Mouse (Mus musculus): Measurements from ENCODE around the gene Gucy2g.

The Gucy2g gene

DNA sequence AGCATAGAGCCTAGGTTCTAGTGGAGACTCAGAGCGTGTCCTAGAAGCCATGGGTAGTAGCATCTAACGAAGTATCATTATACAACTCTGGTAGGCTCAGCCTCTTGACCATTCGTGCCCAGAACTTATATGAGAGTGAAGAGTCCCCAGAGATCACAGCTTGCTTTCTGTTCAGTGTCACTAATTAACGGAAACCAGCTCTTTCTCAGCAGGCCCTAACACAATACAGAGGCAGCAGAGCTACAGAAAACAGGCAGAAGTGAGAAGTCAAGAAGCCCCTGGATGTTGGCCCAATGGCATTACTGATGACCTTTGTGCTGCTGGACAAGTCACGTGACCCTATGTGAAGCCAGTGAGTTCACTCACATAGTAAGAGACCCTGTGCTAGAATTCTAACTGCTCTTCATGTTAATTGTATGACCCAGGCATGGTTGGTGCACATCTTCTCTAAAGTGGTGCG is at the start of gene Gucy2g:
Gene Gucy2g (minus strand): TSS at position 51 of the 460 bp plus-strand sequence.
- DNase-seq (ENCODE audit: low read depth, low spot score): no peak

DNA sequence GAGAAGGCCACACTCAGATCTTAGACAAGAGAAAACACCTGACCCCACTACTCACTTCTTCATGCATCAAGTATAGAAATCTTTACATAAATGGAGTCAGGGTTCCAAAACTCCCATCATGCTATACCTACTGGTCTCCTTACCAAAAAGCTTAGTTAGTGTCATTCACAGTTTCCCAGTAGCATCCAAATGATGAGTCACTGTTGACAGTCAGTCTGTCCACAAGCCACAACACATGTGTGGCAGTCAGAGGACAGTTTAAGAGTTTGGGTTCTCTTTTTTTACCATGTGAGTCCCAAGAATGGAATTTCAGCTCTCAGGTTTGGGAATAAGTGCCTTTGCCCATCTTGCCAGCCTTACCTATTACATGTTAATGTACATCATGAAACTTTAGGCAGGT is 47.9 kb upstream of the Gucy2g start:
- no peak for DNase-seq (ENCODE audit: low read depth, low spot score)

DNA sequence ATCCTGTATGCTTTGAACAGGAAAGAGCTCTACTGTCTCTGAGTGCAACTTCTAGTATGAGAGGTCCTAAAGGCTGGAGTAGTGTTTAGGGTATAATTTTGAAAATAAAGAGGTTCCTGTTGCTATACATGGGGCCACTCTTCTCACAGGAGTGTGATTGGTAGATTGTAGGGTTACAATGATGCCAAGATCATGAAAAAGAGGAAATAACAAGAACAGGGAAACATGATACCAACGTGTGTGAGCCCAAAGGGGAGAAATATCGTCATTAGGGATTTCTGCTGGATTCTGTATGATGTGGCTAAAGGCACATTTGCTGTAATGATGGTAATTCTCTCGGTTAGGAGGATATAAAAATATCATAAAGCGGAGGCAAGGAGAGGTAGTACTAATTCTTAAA is 45.0 kb upstream of the Gucy2g start:
- no peak for DNase-seq (ENCODE audit: low read depth, low spot score)

DNA sequence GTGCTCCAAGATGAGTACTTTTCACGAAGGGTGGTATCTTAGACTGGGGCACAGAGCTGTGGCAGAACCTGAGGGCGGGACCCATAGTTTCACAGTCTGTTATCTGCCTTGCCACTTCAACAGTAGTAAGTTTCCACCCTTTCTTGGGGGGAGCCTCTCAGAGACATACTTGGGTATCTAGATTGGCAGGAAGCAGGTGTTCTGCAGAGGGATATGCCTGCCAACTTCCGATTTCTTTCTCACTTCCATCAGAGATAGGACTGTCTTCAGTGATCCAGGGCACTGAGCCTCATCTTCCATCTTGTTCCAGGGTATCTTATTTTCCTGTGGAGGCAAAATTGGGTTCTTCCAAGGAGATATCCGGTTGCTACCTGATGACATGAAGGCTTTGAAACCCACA is 43.1 kb upstream of the Gucy2g start:
- DNase-seq (ENCODE audit: low read depth, low spot score): no peak

DNA sequence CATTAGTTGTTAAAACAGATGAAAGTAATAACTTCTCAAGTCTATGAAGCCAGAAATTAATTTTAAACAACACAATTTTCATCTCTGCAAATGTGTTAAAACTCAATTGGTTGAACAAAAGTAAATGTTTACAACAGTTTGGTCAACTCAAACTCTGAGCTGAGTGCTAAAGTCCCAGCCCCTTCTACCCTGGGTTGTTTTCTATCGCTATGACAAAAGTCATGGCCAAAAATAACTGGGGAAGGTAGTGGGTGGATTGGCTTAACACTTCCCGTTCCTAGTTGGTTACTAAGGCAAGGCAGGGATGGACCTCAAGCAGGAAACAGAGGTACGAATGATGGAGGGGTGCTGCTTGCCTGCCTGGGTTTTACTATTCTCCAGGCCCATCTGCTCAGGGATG is 35.7 kb upstream of the Gucy2g start:
- DNase-seq (ENCODE audit: low read depth, low spot score): no peak

DNA sequence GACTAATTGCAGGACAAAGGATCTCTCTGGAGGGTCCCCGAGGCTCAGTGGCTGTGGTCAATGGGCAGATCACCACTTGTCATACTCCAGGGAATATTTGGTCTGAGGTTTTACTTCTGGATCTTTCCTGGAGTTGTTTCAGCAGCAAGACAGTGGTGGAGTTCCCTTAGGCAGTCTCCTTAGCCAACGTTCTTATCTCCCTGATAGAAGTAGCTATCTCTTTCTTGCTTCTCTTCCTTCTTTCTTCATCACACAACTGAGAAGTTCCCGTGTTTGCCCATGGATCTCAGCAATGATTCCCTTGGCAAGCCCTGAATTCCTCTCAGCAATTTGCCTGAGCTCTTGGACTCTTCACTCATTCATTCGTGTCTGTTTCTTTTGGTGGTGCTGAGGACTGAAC is 35.1 kb upstream of the Gucy2g start:
- DNase-seq (ENCODE audit: low read depth, low spot score): no peak

DNA sequence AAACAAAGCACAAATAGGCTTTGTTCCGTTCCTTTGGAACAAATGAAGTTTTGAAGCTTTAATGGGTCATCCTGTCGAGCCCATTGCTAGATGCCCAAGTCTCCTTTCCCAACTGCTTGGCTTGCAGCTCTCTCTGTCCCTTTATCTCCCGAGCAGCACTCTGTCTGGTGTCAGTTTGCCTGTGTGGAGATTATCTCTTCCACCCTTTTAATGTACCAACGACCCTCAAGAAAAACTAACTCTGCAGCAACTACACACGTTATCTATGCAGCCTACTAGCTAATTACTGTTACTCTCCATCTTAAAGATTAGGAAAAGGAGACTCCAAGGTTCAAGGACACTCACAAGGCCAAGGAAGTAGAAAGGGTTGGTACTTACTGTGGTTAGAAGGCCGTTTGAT is 32.3 kb upstream of the Gucy2g start:
- no peak for DNase-seq (ENCODE audit: low read depth, low spot score)

DNA sequence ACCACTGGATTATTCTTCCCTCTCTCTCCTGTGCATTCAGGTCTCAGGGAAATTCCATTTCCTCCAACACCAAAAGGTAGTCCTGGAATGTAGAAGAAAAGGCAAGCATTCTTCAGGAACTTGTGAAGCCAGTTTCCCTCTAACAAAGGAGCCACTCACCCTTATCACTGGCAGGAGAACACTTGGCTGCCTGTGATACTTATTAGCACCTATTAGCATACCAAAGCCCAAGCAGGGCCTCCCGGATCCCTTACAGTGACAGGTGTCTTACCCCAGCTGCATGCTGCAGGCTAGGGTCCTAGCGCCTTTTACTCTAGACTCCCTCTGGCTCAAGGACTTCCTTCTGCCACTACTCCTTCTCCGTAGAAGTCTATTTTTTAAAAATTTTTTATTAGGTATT is 30.4 kb upstream of the Gucy2g start:
- DNase-seq (ENCODE audit: low read depth, low spot score): no peak

DNA sequence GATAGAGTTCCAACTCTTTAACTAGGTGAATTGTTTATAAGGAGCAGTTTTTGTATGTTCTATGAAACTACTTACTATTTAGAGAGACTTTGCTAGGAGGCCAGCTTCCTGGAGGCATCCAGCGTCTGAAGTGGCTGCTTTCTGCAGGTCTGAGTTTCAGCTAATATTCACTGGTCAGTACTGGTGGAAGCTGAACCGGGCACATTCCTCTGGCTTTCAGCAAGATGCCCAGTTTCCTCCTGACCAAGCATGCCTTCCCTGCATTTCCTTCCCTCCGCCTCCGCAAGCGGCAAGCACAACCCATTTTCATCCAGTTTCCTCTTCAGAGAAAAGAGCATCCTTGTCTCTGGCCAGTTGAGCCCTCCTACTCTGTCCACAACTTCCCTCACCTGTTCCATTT is 28.0 kb upstream of the Gucy2g start:
- no peak for DNase-seq (ENCODE audit: low read depth, low spot score)

DNA sequence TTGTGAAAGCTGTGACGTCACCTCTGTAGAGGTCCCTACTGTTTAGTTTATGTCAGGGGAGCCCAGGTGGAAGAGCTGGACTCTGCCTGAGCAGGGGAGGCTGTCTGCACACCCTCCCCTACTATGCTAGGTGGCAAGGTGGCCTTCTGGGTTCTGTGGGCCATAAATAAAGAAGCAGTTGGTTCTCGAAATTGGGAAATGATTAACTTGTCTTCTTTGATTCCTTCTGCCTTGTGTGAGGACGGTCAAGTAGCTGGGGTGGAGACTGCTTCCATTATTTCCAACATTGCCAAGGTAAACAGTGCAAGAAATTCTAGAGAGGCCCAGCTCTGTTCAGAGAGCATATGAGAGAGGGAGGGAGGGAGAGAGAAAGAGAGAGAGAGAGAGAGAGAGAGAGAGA is 27.1 kb upstream of the Gucy2g start:
- DNase-seq (ENCODE audit: low read depth, low spot score): no peak

DNA sequence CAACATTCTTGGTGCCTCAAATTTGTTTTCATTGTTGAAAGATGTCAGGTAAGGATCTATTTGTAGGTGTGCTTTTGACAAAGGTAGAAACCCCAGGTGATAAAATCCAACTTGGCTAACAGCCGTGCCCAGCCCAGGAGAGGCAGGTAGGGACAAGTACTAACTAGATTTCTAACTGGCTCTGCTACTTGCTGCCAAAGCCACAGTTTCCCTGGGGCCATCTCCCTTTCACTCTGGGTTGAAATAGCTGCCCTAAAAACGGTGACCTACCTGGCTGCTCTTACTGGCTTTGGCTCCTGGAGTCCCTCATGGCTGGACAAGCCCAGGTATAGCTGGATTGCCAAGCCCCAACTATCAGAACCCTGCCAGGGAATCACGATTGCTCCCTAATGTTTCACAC is 25.8 kb upstream of the Gucy2g start:
- no peak for DNase-seq (ENCODE audit: low read depth, low spot score)

DNA sequence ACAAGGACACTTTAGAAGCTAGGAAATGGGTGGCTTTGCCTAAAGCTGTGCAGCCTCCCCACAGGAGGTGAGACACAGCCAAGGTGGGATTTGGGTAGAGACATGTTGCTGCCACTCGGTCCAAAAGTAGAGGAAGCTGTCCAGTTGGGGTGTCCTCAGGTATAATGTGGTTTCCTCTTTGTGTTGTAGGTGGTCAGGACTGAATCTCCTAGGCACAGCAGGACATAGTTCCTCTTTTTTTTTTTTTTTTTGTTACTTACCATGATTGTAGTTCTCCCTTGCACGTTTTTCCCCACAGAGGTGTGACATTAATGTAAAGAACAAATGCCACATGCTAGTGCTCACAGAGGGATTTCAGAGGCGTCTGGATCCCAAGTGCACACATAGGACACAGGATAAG is 24.2 kb upstream of the Gucy2g start:
- peak; percentile 71 for DNase-seq (ENCODE audit: low read depth, low spot score)

DNA sequence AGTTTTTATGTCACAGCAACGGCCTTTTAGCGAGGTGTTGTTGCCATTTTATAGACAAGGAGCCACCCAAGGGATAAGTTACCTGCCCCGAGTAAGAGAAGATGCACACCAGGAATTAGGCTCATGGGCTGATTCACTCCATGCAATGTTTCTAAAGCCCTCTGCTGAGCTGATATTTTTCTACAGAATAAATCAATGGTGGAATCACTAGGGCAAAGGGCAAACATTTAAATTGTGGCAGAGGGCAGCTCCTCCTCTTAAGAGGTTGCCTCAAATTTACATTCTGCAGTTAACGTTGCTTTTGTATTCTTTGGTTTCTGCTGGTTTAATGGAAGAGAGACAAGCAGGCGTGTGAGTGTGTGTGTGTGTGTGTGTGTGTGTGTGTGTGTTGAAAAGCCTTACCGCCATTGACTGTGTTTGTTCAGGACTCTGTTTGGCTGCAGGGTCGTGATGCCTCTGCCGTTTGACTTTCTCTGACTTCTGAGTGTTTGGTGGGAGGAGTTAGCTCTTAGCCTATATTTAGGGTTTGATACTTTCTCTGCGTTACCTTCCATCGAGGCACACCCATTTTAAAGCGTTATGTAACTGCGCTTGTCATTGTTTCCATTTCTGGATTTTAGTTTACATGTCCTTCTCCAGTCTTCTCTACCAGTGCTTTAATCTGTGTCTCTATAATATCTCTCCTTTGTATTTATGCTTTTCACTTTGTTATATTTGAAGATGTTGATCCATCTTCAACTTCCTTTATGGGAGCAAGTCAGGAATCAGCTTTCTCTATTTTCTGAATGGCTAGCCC is 19.6 kb upstream of the Gucy2g start:
- DNase-seq (ENCODE audit: low read depth, low spot score): no peak

DNA sequence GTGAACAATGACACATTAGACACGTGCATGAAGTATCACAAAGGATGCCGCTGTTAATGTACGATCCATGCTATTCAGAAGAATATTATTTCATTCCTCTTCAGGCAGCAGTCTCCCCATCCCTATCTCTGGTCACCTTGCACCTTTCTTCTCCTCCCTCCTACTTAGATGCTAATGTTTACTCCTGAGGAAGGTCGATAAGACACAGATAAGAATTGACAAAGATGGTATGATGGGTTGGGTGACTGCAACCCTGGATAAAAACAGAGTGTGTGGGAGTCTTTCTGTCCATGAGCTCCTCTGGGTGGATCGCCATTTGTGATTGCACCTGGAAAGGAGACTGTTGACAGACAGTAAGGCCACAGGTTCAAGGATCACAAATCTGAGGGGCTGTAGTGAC is 17.5 kb upstream of the Gucy2g start:
- no peak for DNase-seq (ENCODE audit: low read depth, low spot score)

DNA sequence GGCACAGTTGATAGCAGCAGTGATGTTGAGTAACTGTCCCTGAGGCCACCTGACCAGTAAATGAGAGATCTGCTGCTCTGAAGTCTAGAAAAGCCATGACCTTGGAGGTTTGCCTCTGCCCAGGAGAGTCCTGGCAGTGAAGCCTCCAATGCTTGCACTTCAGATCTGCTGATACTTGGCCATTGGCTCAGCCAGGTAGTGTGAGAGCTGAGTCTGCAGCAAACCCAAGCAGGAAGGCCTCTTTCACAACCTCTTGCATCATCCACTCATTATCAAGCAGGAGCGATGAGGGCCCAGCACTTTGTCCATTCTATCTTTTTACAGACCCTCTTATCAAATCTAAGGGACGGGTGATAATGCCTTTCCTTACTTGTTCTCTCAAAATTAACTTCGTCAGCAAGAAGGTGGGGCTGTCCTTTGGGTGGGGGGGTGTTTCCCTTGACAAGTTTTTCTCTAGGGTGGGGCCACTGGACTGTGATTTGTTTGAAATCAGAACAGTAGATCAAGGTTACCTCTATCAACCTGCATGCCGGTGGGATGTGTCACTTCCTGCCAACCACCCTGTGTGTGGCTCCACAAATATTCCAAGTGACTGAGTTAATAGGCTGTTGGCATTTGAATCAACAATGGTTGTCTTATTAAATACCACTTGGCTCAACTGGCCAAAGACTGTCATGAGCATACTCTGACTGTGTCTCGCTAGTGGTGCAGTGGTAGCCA is 16.8 kb upstream of the Gucy2g start:
- DNase-seq (ENCODE audit: low read depth, low spot score): no peak

DNA sequence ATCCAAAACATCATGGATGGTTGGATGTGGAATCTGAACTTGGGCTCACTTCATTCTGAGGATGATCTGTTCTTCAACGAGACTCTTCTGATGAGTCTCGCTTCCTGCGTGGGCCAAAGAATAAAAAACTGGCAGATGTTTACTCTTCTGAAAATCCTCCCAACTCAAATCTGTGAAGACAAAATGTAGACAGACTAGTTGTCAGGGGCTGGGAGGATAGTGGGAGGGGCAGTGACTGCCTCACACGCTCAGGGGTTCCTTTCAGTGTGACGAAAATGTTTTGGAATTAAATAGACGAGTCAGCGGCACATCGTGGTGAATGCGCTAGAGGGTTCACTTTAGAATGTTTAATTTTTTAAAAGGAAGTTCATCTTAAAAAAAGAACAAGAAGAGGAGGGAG is 15.1 kb upstream of the Gucy2g start:
- no peak for DNase-seq (ENCODE audit: low read depth, low spot score)

DNA sequence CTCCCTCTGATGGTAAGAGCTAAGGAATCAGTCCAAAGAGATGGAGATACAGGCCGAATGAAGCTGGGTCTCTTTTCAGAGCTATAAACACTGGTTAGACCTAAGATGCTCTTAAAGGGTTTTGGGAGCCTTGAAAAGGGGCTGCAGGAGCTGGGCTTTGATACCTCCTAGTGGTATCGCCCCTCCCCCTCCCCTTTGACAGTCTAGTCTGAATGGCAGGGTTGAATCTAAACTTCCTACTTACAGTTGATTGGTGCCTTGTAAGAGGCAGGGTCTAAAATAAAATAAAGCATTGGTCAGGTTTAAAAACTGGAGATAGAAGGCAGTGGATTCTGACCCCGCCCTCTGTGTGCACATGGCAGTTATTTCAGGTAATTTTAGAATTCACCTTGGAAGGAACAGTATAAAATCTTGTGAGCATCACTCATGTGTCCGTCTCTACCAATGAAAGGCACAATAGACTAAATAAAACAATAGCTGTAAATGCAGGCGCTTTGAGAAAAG is 13.5 kb upstream of the Gucy2g start:
- peak; percentile 94 for DNase-seq (ENCODE audit: low read depth, low spot score)

DNA sequence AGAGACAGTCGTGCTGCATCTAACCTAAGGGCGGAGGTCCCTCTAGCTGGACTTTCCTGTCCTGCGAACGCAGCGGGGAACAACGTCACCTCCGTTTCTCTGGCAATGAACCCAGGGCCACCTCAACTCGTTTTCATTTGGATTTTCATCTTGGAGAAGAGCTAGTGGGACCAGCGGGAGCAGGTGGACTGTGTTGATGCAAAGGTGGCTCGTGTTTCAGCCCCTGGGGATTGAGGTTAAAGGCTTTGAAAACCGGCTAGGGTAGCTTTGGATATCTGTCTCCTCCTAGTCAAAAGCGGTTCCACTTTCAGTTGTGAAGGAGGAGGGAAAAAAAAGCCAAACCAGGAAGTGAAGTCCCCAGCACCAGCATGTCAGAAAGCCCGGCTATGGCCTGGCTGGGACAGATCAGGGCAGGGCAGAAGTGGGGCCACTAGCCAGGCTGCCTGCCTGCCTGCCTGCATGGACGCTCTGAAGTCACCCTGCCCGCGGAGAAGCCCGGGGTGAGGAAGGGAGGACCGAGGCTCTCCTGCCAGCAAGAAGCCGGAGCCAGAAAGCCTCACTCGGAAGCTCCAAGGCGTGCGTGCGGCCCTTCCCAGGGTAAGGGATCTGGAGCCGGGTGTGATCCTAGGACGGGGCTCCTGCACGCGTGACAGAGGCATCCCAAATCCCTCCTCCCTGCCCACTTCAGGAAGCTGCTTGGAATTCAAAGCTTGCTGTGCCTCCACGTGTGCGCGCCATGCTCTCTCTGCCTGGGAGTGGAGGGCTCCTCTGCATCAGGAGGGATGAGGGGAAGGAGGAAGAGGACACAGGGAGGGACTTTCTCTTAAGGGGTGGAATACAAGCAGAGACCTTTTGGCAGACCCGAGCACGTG is 12.8 kb upstream of the Gucy2g start:
- peak; percentile 90 for DNase-seq (ENCODE audit: low read depth, low spot score)

DNA sequence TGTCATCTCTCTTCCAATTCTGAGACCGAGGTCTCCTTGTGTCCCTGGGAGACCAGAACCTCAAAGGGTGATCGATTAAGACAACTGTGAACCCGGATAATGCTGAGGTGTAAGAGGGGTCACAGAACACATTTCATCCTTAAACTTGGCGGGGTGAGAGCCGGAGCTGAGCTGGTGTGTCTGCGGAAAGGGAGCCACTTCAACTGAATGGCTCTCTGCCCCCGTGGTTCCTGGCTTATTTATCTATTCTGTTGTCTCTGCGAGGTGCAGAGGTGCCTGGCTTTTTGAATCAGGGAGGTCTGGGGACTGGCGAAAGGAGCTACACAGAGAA is 12.2 kb upstream of the Gucy2g start:
- DNase-seq (ENCODE audit: low read depth, low spot score): no peak

DNA sequence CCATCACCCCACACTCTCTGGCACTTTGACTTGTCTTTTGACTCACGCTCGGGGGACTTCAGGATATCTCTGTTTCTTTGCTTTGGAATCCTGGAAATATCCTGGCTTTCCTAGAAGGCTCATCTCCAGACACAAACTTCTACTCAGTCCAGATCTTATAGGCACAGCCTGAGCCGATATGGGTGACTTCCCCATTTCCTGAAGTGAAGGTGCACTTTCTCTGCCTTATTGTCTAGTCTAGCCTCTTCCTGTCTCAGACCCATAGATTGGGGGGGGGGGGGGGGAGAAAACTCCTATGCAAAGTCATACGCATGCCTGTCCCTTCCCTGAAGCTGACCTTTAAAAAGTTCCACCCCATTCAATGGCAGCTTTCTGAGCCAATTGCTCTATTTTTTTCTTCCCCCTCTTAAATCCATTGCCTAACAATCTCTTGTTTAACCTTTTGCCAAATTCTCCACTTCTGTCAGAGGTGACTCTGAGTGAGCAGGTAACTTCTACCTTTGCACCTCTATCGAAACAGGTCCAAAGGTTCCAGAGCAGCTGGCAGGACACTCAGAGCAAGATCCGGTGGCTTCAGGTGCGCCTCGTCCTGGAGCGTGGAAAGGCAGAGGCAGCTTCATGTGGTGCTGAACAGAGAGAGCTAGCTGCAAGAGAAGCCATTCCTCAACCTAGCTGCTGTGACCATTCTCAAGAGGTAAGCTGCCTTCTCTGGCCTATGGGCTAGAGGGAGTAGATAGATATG is 10.5 kb upstream of the Gucy2g start, which contains the start of gene Acsl5:
Gene Acsl5 (plus strand): TSS at position 556 of the 742 bp plus-strand sequence.
- no peak for DNase-seq (ENCODE audit: low read depth, low spot score)

DNA sequence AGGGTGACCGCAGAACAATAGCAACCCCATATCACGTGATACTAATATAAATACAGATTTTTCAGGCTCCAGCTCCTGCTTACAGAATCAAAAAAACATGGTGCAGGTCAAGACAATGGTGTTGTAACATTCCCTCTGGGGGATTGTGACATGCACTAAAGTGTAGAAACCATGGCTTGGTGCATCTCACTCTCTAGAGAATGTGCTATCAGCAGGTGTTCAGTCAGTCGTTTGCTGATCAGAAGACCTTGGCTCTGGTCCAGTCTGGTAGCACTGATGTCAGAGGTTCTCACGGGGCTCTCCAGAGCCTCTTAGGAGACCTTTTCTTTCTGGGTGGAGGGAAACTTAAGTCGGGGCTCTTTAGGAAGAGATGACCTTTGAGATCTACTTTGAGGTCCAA is 9.4 kb upstream of the Gucy2g start:
- DNase-seq (ENCODE audit: low read depth, low spot score): no peak

All from A20 (cell line).